Mouse (Mus musculus) frontal cortex, adult 2 months (tissue): ENCODE measurements at regions not wholly inside any gene's neighbourhood (a gene's known extent, or its start where the extent isn't known, plus 50 kb on each side); places are given as distances from the start of the nearest gene placed in this dataset.

ENCODE experiments used
- DNase-seq, 2 experiments: peaks; one replicate each; pipeline ENCODE4 v3.0.0; 2022; ENCODE audit warnings: low spot score in 1 of 2; ENCODE audit errors: extremely low spot score in 1 of 2

GRCm38 (mm10) chr16:95778845-95779722 lies 77.2 kb downstream of the Ets2 start:
- no peak for DNase-seq

GRCm38 (mm10) chr16:95778173-95778572 lies 76.3 kb downstream of the Ets2 start:
- peak in 1 of 2 experiments; percentile 66 for DNase-seq

- DNase-seq: no peak
These were observed 74.9 kb downstream of the Ets2 start for GRCm38 (mm10) chr16:95776610-95777363.

GRCm38 (mm10) chr16:95776010-95776409 lies 74.1 kb downstream of the Ets2 start:
- no peak for DNase-seq

GRCm38 (mm10) chr16:95775361-95775760 lies 73.5 kb downstream of the Ets2 start:
- DNase-seq: no peak

GRCm38 (mm10) chr16:95773151-95773550 lies 71.3 kb downstream of the Ets2 start:
- no peak for DNase-seq
